Mouse (Mus musculus) heart, adult 2 months (tissue): Measurements from ENCODE around the gene Polr2i.

ENCODE experiments used
- CTCF ChIP-seq: fragments of 200-600 bp; IDR thresholded peaks from 2 replicates; pipeline ENCODE4 v1.8.1; 2022; ENCODE audit warnings: antibody characterized with exemption, mild to moderate bottlenecking, moderate library complexity
- EP300 ChIP-seq: fragments of 200-500 bp; IDR thresholded peaks from 2 replicates; pipeline ENCODE4 v1.6.1; 2011; ENCODE audit warnings: low read depth, low read length, control low read depth; ENCODE audit not compliant: insufficient read depth
- POLR2A ChIP-seq: fragments of 200-500 bp; IDR thresholded peaks from 2 replicates; pipeline ENCODE4 v1.6.1; 2011; ENCODE audit warnings: mild to moderate bottlenecking, low read depth, low read length, control low read depth; ENCODE audit not compliant: insufficient read depth

DNA sequence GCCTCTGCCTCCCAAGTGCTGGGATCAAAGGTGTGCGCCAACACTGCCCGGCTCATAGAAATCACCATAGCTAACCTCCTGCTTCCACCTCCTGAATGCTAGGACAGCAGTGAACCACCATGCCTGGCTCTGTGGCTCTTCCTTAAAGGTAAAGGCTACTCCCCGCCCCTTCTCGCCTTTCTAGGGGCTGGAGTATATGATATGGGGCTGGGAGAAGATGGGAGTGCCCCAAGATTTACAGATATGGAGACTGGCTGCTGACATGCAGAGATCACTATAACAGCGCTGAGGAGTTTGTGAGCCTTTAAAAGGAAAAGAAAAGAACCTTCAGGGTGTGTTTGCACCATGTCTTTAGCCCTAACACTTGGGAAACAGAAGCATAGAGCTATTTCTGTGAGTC is 9.5 kb upstream of the Polr2i start:
- TF ChIP-seq POLR2A: no peak
- no peak for TF ChIP-seq CTCF
- no peak for TF ChIP-seq EP300
